In the genomic region with DNA sequence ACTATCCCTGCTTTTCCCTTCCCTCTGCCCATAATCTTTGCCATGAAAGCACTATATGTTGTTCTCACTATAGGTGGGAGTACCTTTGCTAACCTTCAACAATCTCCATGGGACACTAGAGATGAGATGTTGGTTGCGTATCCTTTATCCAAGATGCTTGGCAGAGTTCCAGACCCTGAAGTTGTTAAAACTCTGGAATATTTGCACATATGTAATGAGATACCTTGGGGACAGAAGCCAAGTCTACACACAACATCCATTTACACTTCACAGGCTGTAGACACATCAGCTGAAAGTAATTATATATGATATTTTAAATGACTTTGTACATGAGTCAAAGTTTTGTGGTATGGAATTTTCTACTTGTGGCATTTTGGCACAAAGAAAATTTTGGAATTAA, we compare ENCODE assay signal across 27 mouse cellular contexts.
"Had no signal": no experiment of that assay in that cellular context is flagged by ENCODE, and none has a peak within 500 bp of the region (broad histone marks: within the 10 kb centered on the region; RNA-seq: fewer than 3 reads in every experiment).

No protein-coding gene starts in this region.

- H3K27ac ChIP-seq: gastrocnemius, adult 2 months; heart, embryonic 13.5 days; heart, embryonic 15.5 days; hindbrain, embryonic 13.5 days; hindbrain, embryonic 15.5 days; hindbrain, postnatal 0 days; kidney, embryonic 15.5 days; kidney, postnatal 0 days; limb, embryonic 12.5 days; limb, embryonic 15.5 days; liver, embryonic 12.5 days; liver, embryonic 14.5 days had no signal

- DNase-seq: gastrocnemius, adult 2 months; gastrocnemius, postnatal 10 days; gastrocnemius, postnatal 25 days; heart, adult 18-20 months; heart, postnatal 14 days; heart, postnatal 36 days; kidney, adult 11 months; kidney, adult 2 months; kidney, adult 9 months; kidney, postnatal 14 days; kidney, postnatal 36 days; layer of hippocampus, adult 9-11 months; layer of hippocampus, postnatal 36 days; left cerebral cortex, postnatal 4 days had no signal

- H3K27me3 ChIP-seq: hindbrain, embryonic 13.5 days; hindbrain, embryonic 15.5 days; limb, embryonic 12.5 days; limb, embryonic 15.5 days had no signal

- H3K9me3 ChIP-seq: heart, embryonic 13.5 days; heart, embryonic 15.5 days; hindbrain, embryonic 13.5 days; hindbrain, embryonic 15.5 days; kidney, embryonic 15.5 days; limb, embryonic 12.5 days; limb, embryonic 15.5 days; liver, embryonic 12.5 days had no signal

- H3K9ac ChIP-seq: heart, embryonic 13.5 days; heart, embryonic 15.5 days; hindbrain, embryonic 13.5 days; hindbrain, embryonic 15.5 days; kidney, embryonic 15.5 days; limb, embryonic 12.5 days; limb, embryonic 15.5 days; liver, embryonic 12.5 days; liver, embryonic 14.5 days had no signal

- H3K36me3 ChIP-seq: heart, embryonic 13.5 days; heart, embryonic 15.5 days; hindbrain, embryonic 13.5 days; hindbrain, embryonic 15.5 days; kidney, embryonic 15.5 days; limb, embryonic 12.5 days; limb, embryonic 15.5 days; liver, embryonic 12.5 days had no signal

- H3K4me3 ChIP-seq: gastrocnemius, adult 2 months; heart, embryonic 13.5 days; heart, embryonic 15.5 days; hindbrain, embryonic 13.5 days; hindbrain, embryonic 15.5 days; kidney, embryonic 15.5 days; limb, embryonic 12.5 days; limb, embryonic 15.5 days; liver, embryonic 12.5 days had no signal

- H3K4me2 ChIP-seq: heart, embryonic 11.5 days; heart, embryonic 13.5 days; heart, embryonic 15.5 days; hindbrain, embryonic 13.5 days; hindbrain, embryonic 15.5 days; kidney, embryonic 15.5 days; limb, embryonic 12.5 days; limb, embryonic 15.5 days; liver, embryonic 12.5 days had no signal

- ATAC-seq: hindbrain, postnatal 0 days; intestine, embryonic 16.5 days; liver, embryonic 12.5 days had no signal

- H3K4me1 ChIP-seq: hindbrain, embryonic 13.5 days; hindbrain, embryonic 15.5 days; kidney, embryonic 15.5 days; liver, embryonic 12.5 days had no signal
